Mouse (Mus musculus): ENCODE measurements at regions not wholly inside any gene's neighbourhood (a gene's known extent, or its start where the extent isn't known, plus 50 kb on each side); places are given as distances from the start of the nearest gene placed in this dataset.

DNA sequence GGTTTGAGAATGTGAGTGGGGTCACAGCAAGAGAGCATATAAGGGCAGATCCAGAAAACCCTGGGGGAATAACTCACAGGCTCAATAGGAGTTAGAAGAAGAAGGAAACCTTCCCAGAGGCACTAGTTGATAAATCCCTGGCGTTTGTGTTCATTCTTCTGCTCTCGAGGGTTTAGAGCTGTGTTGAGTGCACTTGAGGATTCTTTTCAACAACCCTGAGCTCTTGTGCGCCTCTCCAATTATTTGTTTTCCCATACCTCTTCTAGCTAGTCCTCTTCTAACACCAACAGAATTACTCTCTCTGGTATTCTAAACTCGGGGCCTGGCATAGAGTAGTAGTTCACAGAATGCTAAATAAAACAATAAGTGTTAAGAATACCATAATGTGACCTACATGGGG, 151.9 kb upstream of the Cttnbp2 start:
- ATAC-seq (peak; percentile 97), DNase-seq (ENCODE audit: low spot score) (peak; percentile 89)
- Histone ChIP-seq H3K27ac (ENCODE audit: low read length) (no peak overlapping the region), H3K36me3 (ENCODE audit: insufficient read depth, low read length) (no peaks in the 10 kb centered on the region), H3K9me3 (ENCODE audit: low read length) (no peaks in the 10 kb centered on the region), H3K4me1 (ENCODE audit: insufficient read depth, low read depth, low read length) (no peaks in the 10 kb centered on the region), H3K9ac (replicated peaks; ENCODE audit: low read depth) (no peak overlapping the region), H3K4me3 (ENCODE audit: low read depth, low read length) (no peak overlapping the region), H3K4me2 (replicated peaks; ENCODE audit: low read depth, low read length) (no peak overlapping the region), H3K27me3 (replicated peaks; ENCODE audit: insufficient read depth, low read length) (no peaks in the 10 kb centered on the region)
- WGBS = 42% methylated on average over 4 of the region's 4 CpGs
- TF ChIP-seq CTCF (IDR thresholded peaks at IDR 0.05) (no peak), EP300 (IDR thresholded peaks at IDR 0.05) (peak; percentile 94)

- H3K4me1 ChIP-seq (ENCODE audit: insufficient read depth, low read depth, low read length) = no peaks in the 10 kb centered on the region
- WGBS = 77% methylated on average over 1 of the region's 1 CpGs
Observed at GRCm38 (mm10) chr6:18670677-18671076, 156.0 kb upstream of the Cttnbp2 start.

DNA sequence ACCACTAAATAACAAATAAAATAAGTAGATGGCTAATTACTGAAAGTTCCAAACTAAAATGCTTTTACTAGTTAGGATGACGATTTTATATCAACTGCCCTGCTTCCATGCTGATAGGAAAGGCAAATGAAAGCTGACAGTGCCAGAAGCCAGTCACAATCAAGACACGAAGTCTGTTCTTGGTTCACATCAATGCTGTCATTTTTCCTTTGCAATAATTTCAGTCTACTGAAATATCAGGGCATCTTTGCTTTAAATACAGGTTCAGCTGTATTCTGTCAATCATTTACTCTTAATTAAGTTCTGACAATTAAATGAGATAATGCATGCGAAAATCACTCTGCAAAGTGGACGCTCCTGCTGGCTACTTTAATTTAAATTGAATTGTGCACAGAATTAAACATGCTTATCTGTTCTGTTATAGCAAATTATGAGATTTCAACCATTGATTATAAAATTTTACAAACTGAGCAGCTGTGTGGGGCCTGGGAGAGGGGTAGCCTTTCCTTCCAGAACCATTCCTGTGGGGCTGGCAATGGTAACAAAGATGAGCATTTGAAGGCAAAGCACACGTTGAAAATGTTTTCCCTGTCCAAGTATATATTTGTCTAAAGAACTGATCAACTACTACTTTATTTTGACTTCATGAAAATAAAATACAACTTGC, 160.1 kb upstream of the Cttnbp2 start:
- Histone ChIP-seq H3K36me3 (ENCODE audit: insufficient read depth, low read length) (no peaks in the 10 kb centered on the region), H3K9me3 (ENCODE audit: low read length) (no peaks in the 10 kb centered on the region)

More at GRCm38 (mm10) chr6:18670677-18671076, 156.0 kb upstream of the Cttnbp2 start:
- H3K4me3 ChIP-seq (ENCODE audit: low read depth, low read length) = no peak overlapping the region
- ATAC-seq (no peak), DNase-seq (ENCODE audit: low spot score) (no peak)
- H3K9me3 ChIP-seq (ENCODE audit: low read length) = no peaks in the 10 kb centered on the region
- H3K27ac ChIP-seq (ENCODE audit: low read length) = no peak overlapping the region
- H3K36me3 ChIP-seq (ENCODE audit: insufficient read depth, low read length) = no peaks in the 10 kb centered on the region
- H3K4me2 ChIP-seq (replicated peaks; ENCODE audit: low read depth, low read length) = no peak overlapping the region
- no peak overlapping the region for H3K9ac ChIP-seq (replicated peaks; ENCODE audit: low read depth)
- TF ChIP-seq EP300 (IDR thresholded peaks at IDR 0.05) = no peak
- TF ChIP-seq CTCF (IDR thresholded peaks at IDR 0.05) = no peak
- no peaks in the 10 kb centered on the region for H3K27me3 ChIP-seq (replicated peaks; ENCODE audit: insufficient read depth, low read length)

GRCm38 (mm10) chr6:18677131-18677530, 162.5 kb upstream of the Cttnbp2 start:
- no peak for DNase-seq (ENCODE audit: low spot score)
- 67% methylated on average over 4 of the region's 4 CpGs for WGBS
- Histone ChIP-seq H3K36me3 (ENCODE audit: insufficient read depth, low read length) (no peaks in the 10 kb centered on the region), H3K9ac (replicated peaks; ENCODE audit: low read depth) (no peak overlapping the region), H3K9me3 (ENCODE audit: low read length) (no peaks in the 10 kb centered on the region), H3K27me3 (replicated peaks; ENCODE audit: insufficient read depth, low read length) (no peaks in the 10 kb centered on the region), H3K4me2 (replicated peaks; ENCODE audit: low read depth, low read length) (no peak overlapping the region), H3K27ac (ENCODE audit: low read length) (no peak overlapping the region), H3K4me3 (ENCODE audit: low read depth, low read length) (no peak overlapping the region), H3K4me1 (ENCODE audit: insufficient read depth, low read depth, low read length) (no peaks in the 10 kb centered on the region)
- no peak for ATAC-seq
- TF ChIP-seq CTCF (IDR thresholded peaks at IDR 0.05) (no peak), EP300 (IDR thresholded peaks at IDR 0.05) (no peak)

More for the DNA sequence above, 160.1 kb upstream of the Cttnbp2 start:
- H3K27ac ChIP-seq (ENCODE audit: low read length) = no peak overlapping the region
- TF ChIP-seq CTCF (IDR thresholded peaks at IDR 0.05) = no peak
- no peak for TF ChIP-seq EP300 (IDR thresholded peaks at IDR 0.05)
- no peak overlapping the region for H3K9ac ChIP-seq (replicated peaks; ENCODE audit: low read depth)
- ATAC-seq (no peak), DNase-seq (ENCODE audit: low spot score) (no peak)
- no peaks in the 10 kb centered on the region for H3K4me1 ChIP-seq (ENCODE audit: insufficient read depth, low read depth, low read length)
- H3K4me2 ChIP-seq (replicated peaks; ENCODE audit: low read depth, low read length) = no peak overlapping the region
- WGBS = 80% methylated on average over 5 of the region's 5 CpGs
- no peak overlapping the region for H3K4me3 ChIP-seq (ENCODE audit: low read depth, low read length)
- H3K27me3 ChIP-seq (replicated peaks; ENCODE audit: insufficient read depth, low read length) = no peaks in the 10 kb centered on the region

DNA sequence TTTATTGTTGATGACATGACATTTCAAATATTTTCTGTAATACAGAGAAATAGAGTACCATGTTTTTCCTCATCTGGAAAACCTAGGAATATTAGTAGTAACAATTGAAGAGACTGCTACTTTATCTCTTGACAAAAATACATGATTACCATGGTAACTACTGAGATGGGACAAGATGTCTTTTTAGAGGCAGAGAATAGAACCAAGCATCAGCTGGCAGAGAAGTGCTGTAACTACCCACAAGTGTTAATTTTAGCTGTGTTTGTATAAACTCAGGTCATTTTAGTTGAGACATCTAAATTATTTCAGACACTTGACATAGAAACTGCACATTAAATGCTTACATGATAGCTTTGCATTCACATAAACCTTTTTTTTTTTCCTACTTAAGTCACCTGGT, 166.1 kb upstream of the Cttnbp2 start:
- no peak overlapping the region for H3K27ac ChIP-seq (ENCODE audit: low read length)
- no peaks in the 10 kb centered on the region for H3K9me3 ChIP-seq (ENCODE audit: low read length)
- no peak overlapping the region for H3K9ac ChIP-seq (replicated peaks; ENCODE audit: low read depth)
- no peaks in the 10 kb centered on the region for H3K27me3 ChIP-seq (replicated peaks; ENCODE audit: insufficient read depth, low read length)
- H3K4me1 ChIP-seq (ENCODE audit: insufficient read depth, low read depth, low read length) = no peaks in the 10 kb centered on the region
- TF ChIP-seq EP300 (IDR thresholded peaks at IDR 0.05) (no peak), CTCF (IDR thresholded peaks at IDR 0.05) (no peak)
- no peak overlapping the region for H3K4me2 ChIP-seq (replicated peaks; ENCODE audit: low read depth, low read length)
- no peak for ATAC-seq
- no peak overlapping the region for H3K4me3 ChIP-seq (ENCODE audit: low read depth, low read length)
- H3K36me3 ChIP-seq (ENCODE audit: insufficient read depth, low read length) = no peaks in the 10 kb centered on the region
- no peak for DNase-seq (ENCODE audit: low spot score)

DNA sequence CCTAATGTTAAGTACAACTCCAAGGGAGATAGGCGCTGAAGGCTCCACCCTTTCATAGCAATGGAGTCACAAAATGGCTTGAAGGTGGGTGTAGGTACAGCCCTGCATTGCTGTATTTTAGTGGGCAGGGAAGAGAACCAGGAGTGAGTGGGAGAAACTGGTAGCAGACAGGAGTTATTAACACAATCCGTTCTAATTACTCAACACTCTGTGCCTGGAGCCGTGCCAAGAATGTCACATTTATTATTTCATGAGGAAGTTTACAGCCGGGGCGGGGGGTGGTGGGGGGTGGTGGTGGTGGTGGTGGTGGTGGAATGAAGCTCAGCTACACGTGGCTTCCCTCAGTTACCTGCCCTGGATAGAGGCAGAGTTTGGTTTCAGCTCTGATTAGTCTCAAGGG, 166.3 kb upstream of the Lsm8 start:
- H3K4me3 ChIP-seq (ENCODE audit: low read depth, low read length) = no peak overlapping the region
- no peak overlapping the region for H3K9ac ChIP-seq (replicated peaks; ENCODE audit: low read depth)
- DNase-seq (ENCODE audit: low spot score) (peak; percentile 7), ATAC-seq (no peak)
- no peak overlapping the region for H3K4me2 ChIP-seq (replicated peaks; ENCODE audit: low read depth, low read length)
- H3K27me3 ChIP-seq (replicated peaks; ENCODE audit: insufficient read depth, low read length) = no peaks in the 10 kb centered on the region
- 31% methylated on average over 6 of the region's 6 CpGs for WGBS
- no peak for TF ChIP-seq CTCF (IDR thresholded peaks at IDR 0.05)
- TF ChIP-seq EP300 (IDR thresholded peaks at IDR 0.05) = no peak
- H3K36me3 ChIP-seq (ENCODE audit: insufficient read depth, low read length) = no peaks in the 10 kb centered on the region
- H3K27ac ChIP-seq (ENCODE audit: low read length) = no peak overlapping the region
- no peaks in the 10 kb centered on the region for H3K4me1 ChIP-seq (ENCODE audit: insufficient read depth, low read depth, low read length)
- no peaks in the 10 kb centered on the region for H3K9me3 ChIP-seq (ENCODE audit: low read length)

All from lung, postnatal 0 days (tissue).